Mouse (Mus musculus) midbrain, embryonic 16.5 days (tissue): ENCODE measurements at regions not wholly inside any gene's neighbourhood (a gene's known extent, or its start where the extent isn't known, plus 50 kb on each side); places are given as distances from the start of the nearest gene placed in this dataset.
"Not testable (repeated sequence)": the region's sequence is repeated elsewhere in the genome, so short reads cannot be mapped to it uniquely, and the experiment has no call there.

ENCODE experiments used
- ATAC-seq: fragments of 200-750 bp; cut with Nextera tagmentation; 2 replicates; pipeline ENCODE4 v1.8.0; 2017; ENCODE audit warnings: moderate TSS enrichment
- H3K27ac ChIP-seq: fragments of 300-500 bp; sonication (generic); 2 replicates; pipeline ENCODE4 v1.5.1; 2014; ENCODE audit warnings: mild to moderate bottlenecking, low read length, mixed read lengths
- H3K27me3 ChIP-seq: fragments of 300-500 bp; sonication (generic); 2 replicates; pipeline ENCODE4 v1.6.1; 2014; ENCODE audit warnings: low read depth, low read length, mixed read lengths; ENCODE audit not compliant: control insufficient read depth, insufficient read depth
- H3K36me3 ChIP-seq: fragments of 300-500 bp; sonication (generic); 2 replicates; pipeline ENCODE4 v1.6.1; 2014; ENCODE audit warnings: mild to moderate bottlenecking, low read length, moderate library complexity, mixed read lengths; ENCODE audit not compliant: control insufficient read depth, insufficient read depth
- H3K4me1 ChIP-seq: fragments of 300-500 bp; sonication (generic); 2 replicates; pipeline ENCODE4 v1.6.1; 2014; ENCODE audit warnings: mild to moderate bottlenecking, low read length, mixed read lengths; ENCODE audit not compliant: control insufficient read depth, insufficient read depth
- H3K4me2 ChIP-seq: fragments of 300-500 bp; sonication (generic); 2 replicates; pipeline ENCODE4 v1.6.1; 2014; ENCODE audit warnings: mild to moderate bottlenecking, low read length, mixed read lengths
- H3K4me3 ChIP-seq: fragments of 300-500 bp; sonication (generic); 2 replicates; pipeline ENCODE4 v1.5.1; 2014; ENCODE audit warnings: low read depth, mild to moderate bottlenecking, low read length, moderate library complexity, mixed read lengths
- H3K9ac ChIP-seq: fragments of 300-500 bp; sonication (generic); 2 replicates; pipeline ENCODE4 v1.6.1; 2014; ENCODE audit warnings: low read depth, low read length, mixed read lengths
- H3K9me3 ChIP-seq: fragments of 300-500 bp; sonication (generic); replicated peaks from 2 replicates; pipeline ENCODE4 v1.6.1; 2014; ENCODE audit warnings: mild to moderate bottlenecking, low read length, mixed read lengths; ENCODE audit not compliant: control insufficient read depth, poor library complexity, severe bottlenecking
- WGBS: fragments of 180-500 bp; shearing (Covaris S2); extraction: QIAGEN DNeasy Blood & Tissue Kit; methylation state at CpG from one replicate; pipeline ENCODE4 v1.1.7; 2014; 5-methylcytosine and 5-hydroxymethylcytosine counted together

GRCm38 (mm10) chr4:51599984-51600747 is 383.7 kb downstream of the Cylc2 start:
- no peaks in the 10 kb centered on the region for H3K9me3 ChIP-seq
- H3K27me3 ChIP-seq: no peaks in the 10 kb centered on the region
- no peaks in the 10 kb centered on the region for H3K36me3 ChIP-seq
- WGBS: 86% methylated on average over 6 of the region's 6 CpGs
- H3K4me3 ChIP-seq: no peak overlapping the region
- H3K4me2 ChIP-seq: no peak overlapping the region
- H3K4me1 ChIP-seq: no peaks in the 10 kb centered on the region
- ATAC-seq: no peak
- H3K9ac ChIP-seq: no peak overlapping the region
- no peak overlapping the region for H3K27ac ChIP-seq

- Histone ChIP-seq H3K4me2 (no peak overlapping the region), H3K4me3 (no peak overlapping the region), H3K9ac (no peak overlapping the region), H3K4me1 (peaks cover 4% of the 10 kb centered on the region), H3K27ac (no peak overlapping the region), H3K36me3 (no peaks in the 10 kb centered on the region), H3K9me3 (no peaks in the 10 kb centered on the region), H3K27me3 (no peaks in the 10 kb centered on the region)
- 40% methylated on average over 3 of the region's 3 CpGs for WGBS
- peak; percentile 76 for ATAC-seq
Observed at GRCm38 (mm10) chr4:51627289-51627688, 410.8 kb downstream of the Cylc2 start.

GRCm38 (mm10) chr4:51633471-51633870 is 417.0 kb downstream of the Cylc2 start:
- Histone ChIP-seq H3K27me3 (no peaks in the 10 kb centered on the region), H3K9ac (no peak overlapping the region), H3K4me2 (no peak overlapping the region), H3K9me3 (no peaks in the 10 kb centered on the region), H3K4me3 (no peak overlapping the region), H3K27ac (no peak overlapping the region), H3K36me3 (no peaks in the 10 kb centered on the region), H3K4me1 (no peaks in the 10 kb centered on the region)
- ATAC-seq: no peak
- 97% methylated on average over 1 of the region's 1 CpGs for WGBS

DNA sequence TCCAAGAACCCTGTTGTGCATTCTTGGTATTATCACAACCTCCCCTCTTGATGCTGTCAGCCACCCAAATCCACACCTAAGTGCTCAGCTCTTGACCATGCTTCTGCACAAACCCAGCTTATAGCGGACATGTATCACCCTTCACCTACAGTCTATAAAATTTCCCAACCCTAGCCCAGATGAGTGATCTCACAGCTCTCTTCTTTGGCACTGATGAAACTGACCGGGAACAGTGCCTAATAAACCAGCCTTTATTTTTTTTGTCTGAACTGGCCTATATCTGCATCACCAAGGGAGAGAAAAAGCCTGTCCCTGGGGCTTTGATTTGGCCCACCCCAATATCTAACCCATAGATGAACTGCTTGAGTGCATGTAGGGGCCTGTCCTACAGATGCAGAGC is 440.8 kb downstream of the Cylc2 start:
- no peak for ATAC-seq
- no peaks in the 10 kb centered on the region for H3K4me1 ChIP-seq
- no peak overlapping the region for H3K4me3 ChIP-seq
- no peak overlapping the region for H3K9ac ChIP-seq
- H3K9me3 ChIP-seq: no peaks in the 10 kb centered on the region
- no peak overlapping the region for H3K4me2 ChIP-seq
- WGBS: 84% methylated on average over 2 of the region's 2 CpGs
- no peaks in the 10 kb centered on the region for H3K27me3 ChIP-seq
- H3K36me3 ChIP-seq: no peaks in the 10 kb centered on the region
- H3K27ac ChIP-seq: no peak overlapping the region

DNA sequence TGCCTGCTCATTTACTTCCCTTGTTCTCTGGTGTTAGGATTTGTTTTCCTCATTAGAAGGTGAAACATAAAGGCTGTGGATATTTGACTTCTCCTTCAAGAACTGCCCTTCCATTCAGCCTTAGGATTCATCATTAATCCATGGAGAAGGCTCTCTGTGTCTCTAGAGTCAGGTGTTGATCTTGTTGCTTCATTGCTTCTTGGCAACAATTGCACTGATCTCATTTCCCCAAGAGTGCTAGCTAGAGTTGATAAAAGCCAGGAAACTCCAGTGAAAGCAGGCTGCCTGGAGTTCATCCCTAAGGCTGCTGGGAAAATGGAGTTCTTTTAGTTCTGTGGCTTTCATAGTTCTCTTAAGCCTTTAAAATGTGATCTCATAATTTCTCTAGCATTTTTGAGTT is 441.8 kb downstream of the Cylc2 start:
- Histone ChIP-seq H3K4me3 (no peak overlapping the region), H3K9ac (no peak overlapping the region), H3K27ac (no peak overlapping the region), H3K4me2 (no peak overlapping the region), H3K27me3 (no peaks in the 10 kb centered on the region), H3K4me1 (no peaks in the 10 kb centered on the region), H3K36me3 (no peaks in the 10 kb centered on the region), H3K9me3 (no peaks in the 10 kb centered on the region)
- ATAC-seq: no peak

- 83% methylated on average over 2 of the region's 2 CpGs for WGBS
- Histone ChIP-seq H3K36me3 (no peaks in the 10 kb centered on the region), H3K4me2 (no peak overlapping the region), H3K27ac (no peak overlapping the region), H3K4me3 (no peak overlapping the region), H3K9ac (no peak overlapping the region), H3K9me3 (no peaks in the 10 kb centered on the region), H3K27me3 (no peaks in the 10 kb centered on the region), H3K4me1 (no peaks in the 10 kb centered on the region)
- no peak for ATAC-seq
Observed at GRCm38 (mm10) chr4:51671516-51671915, 455.0 kb downstream of the Cylc2 start.

GRCm38 (mm10) chr4:51674406-51674805 is 457.9 kb downstream of the Cylc2 start:
- H3K9ac ChIP-seq: no peak overlapping the region
- no peak overlapping the region for H3K4me3 ChIP-seq
- no peak for ATAC-seq
- H3K27me3 ChIP-seq: no peaks in the 10 kb centered on the region
- H3K9me3 ChIP-seq: no peaks in the 10 kb centered on the region
- H3K4me2 ChIP-seq: no peak overlapping the region
- H3K36me3 ChIP-seq: no peaks in the 10 kb centered on the region
- H3K4me1 ChIP-seq: no peaks in the 10 kb centered on the region
- H3K27ac ChIP-seq: no peak overlapping the region
- 91% methylated on average over 1 of the region's 1 CpGs for WGBS

DNA sequence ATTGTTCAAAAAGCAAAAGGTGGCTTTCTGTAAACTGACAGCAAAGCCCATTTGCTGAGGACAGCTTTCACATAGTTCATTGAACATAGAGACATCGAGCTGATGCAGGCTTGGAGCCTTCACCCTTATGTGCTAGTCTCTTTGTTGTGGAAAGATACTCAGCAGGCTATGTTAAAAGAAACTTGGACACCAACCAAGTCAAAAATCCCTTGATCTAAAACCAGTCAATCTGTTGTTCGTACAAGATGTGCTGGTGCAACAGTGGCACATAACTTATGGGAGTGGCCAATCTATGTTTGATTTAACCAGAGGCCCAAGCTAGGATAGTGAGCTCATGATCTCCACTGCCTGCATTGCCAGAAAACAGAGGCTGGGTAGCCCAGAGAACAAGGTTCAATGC is 462.6 kb downstream of the Cylc2 start:
- Histone ChIP-seq H3K27me3 (no peaks in the 10 kb centered on the region), H3K4me3 (no peak overlapping the region), H3K9me3 (no peaks in the 10 kb centered on the region), H3K9ac (no peak overlapping the region), H3K36me3 (no peaks in the 10 kb centered on the region), H3K4me2 (no peak overlapping the region), H3K27ac (no peak overlapping the region), H3K4me1 (no peaks in the 10 kb centered on the region)
- no peak for ATAC-seq
- 56% methylated on average over 2 of the region's 2 CpGs for WGBS

DNA sequence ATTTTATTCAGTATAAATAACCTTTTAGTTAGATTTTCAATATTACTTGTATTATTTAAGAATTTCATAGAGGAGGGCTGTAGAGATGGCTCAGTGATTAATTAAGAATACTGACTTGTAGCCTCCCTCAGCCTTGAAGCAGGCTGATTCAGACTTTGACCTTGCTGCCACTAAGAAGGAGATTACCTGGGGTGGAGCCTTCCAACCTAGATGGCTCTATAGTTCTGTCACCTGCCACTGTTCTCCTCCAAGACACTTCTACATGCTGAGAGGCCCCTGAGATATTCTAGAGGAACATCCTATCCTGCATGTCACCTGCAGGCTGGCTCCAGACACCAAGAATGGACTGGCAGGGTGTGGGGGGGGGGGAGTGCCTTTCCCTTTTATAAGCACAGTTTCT is 466.9 kb downstream of the Cylc2 start:
- not testable (repeated sequence) for ATAC-seq, H3K4me3 ChIP-seq

More for the DNA sequence above, 466.9 kb downstream of the Cylc2 start:
- H3K27me3 ChIP-seq, H3K4me1 ChIP-seq, H3K4me2 ChIP-seq, H3K36me3 ChIP-seq, H3K27ac ChIP-seq, H3K9me3 ChIP-seq, H3K9ac ChIP-seq: not testable (repeated sequence)
